Mouse (Mus musculus) erythroid progenitor cell, adult 5-6 weeks (primary cell): ENCODE measurements around the gene Hsp90ab1. TPM values are rescaled to one million over a fixed set of nuclear protein-coding genes. Genes with fewer than 3 reads are reported as not detected.

Experiments
- total RNA-seq, 2 experiments: library from RNA; stranded (forward) in 1 of 2; stranded (reverse) in 1 of 2; fragments of 150-400 nt in 1 of 2; fragments of 186-747, 209-891 nt in 1 of 2; gene quantifications; 2 replicates each; pipeline versions ENCODE4 v1.2.3 to v1.2.4; 2015 to 2017; ENCODE audit warnings: low replicate concordance in 2 of 2

Hsp90ab1 gene
- total RNA-seq, 2 experiments from 2014 or later = 204 to 237 TPM

Other genes with a start within 250 kb of the Hsp90ab1 start
- 62.7 and 113 TPM in 2 replicates for gene Cdc5l, start 139.5 kb downstream of the Hsp90ab1 start, total RNA-seq (2015; ENCODE audit: low replicate concordance)
- gene Cdc5l, start 139.5 kb downstream of the Hsp90ab1 start, total RNA-seq (2017; ENCODE audit: low replicate concordance) = 52.3 and 102 TPM in 2 replicates
- not detected in 2 replicates for gene Spats1, start 97.9 kb downstream of the Hsp90ab1 start, total RNA-seq (2015; ENCODE audit: low replicate concordance)
- not detected in 2 replicates for gene Spats1, start 97.9 kb downstream of the Hsp90ab1 start, total RNA-seq (2017; ENCODE audit: low replicate concordance)
- 0.42 and 1.1 TPM in 2 replicates for gene Aars2, start 66.4 kb downstream of the Hsp90ab1 start, total RNA-seq (2015; ENCODE audit: low replicate concordance)
- 0.76 and 0.77 TPM in 2 replicates for gene Aars2, start 66.4 kb downstream of the Hsp90ab1 start, total RNA-seq (2017; ENCODE audit: low replicate concordance)
- gene Tcte1, start 49.8 kb downstream of the Hsp90ab1 start, total RNA-seq (2015; ENCODE audit: low replicate concordance) = not detected in 2 replicates
- not detected in 2 replicates for gene Tcte1, start 49.8 kb downstream of the Hsp90ab1 start, total RNA-seq (2017; ENCODE audit: low replicate concordance)
- gene Tmem151b, start 23.6 kb downstream of the Hsp90ab1 start, total RNA-seq (2015; ENCODE audit: low replicate concordance) = not detected in 2 replicates
- not detected in 2 replicates for gene Tmem151b, start 23.6 kb downstream of the Hsp90ab1 start, total RNA-seq (2017; ENCODE audit: low replicate concordance)
- 2.1 and 2.9 TPM in 2 replicates for gene Nfkbie, start 17.6 kb downstream of the Hsp90ab1 start, total RNA-seq (2015; ENCODE audit: low replicate concordance)
- gene Nfkbie, start 17.6 kb downstream of the Hsp90ab1 start, total RNA-seq (2017; ENCODE audit: low replicate concordance) = 1.7 and 3.6 TPM in 2 replicates
- 15.5 and 18.4 TPM in 2 replicates for gene Slc35b2, start 9.4 kb downstream of the Hsp90ab1 start, total RNA-seq (2015; ENCODE audit: low replicate concordance)
- gene Slc35b2, start 9.4 kb downstream of the Hsp90ab1 start, total RNA-seq (2017; ENCODE audit: low replicate concordance) = 10.3 and 14.0 TPM in 2 replicates
- 101 and 133 TPM in 2 replicates for gene Slc29a1, start 26.3 kb upstream of the Hsp90ab1 start, total RNA-seq (2015; ENCODE audit: low replicate concordance)
- gene Slc29a1, start 26.3 kb upstream of the Hsp90ab1 start, total RNA-seq (2017; ENCODE audit: low replicate concordance) = 108 and 151 TPM in 2 replicates
- gene Mymx, start 28.8 kb upstream of the Hsp90ab1 start, total RNA-seq (2015; ENCODE audit: low replicate concordance) = not detected in 2 replicates
- not detected in 2 replicates for gene Mymx, start 28.8 kb upstream of the Hsp90ab1 start, total RNA-seq (2017; ENCODE audit: low replicate concordance)
- gene Capn11, start 86.1 kb upstream of the Hsp90ab1 start, total RNA-seq (2015; ENCODE audit: low replicate concordance) = 1.1 TPM in 1 of 2 replicates, not detected in the other
- gene Capn11, start 86.1 kb upstream of the Hsp90ab1 start, total RNA-seq (2017; ENCODE audit: low replicate concordance) = 0.23 and 0.26 TPM in 2 replicates
- 28.8 and 39.8 TPM in 2 replicates for gene Mrpl14, start 113.1 kb upstream of the Hsp90ab1 start, total RNA-seq (2015; ENCODE audit: low replicate concordance)
- gene Mrpl14, start 113.1 kb upstream of the Hsp90ab1 start, total RNA-seq (2017; ENCODE audit: low replicate concordance) = 8.5 and 8.7 TPM in 2 replicates
- gene Tmem63b, start 113.6 kb upstream of the Hsp90ab1 start, total RNA-seq (2015; ENCODE audit: low replicate concordance) = 3.2 and 3.8 TPM in 2 replicates
- gene Tmem63b, start 113.6 kb upstream of the Hsp90ab1 start, total RNA-seq (2017; ENCODE audit: low replicate concordance) = 5.9 and 11.6 TPM in 2 replicates
- gene 1600014C23Rik, start 160.6 kb upstream of the Hsp90ab1 start, total RNA-seq (2015; ENCODE audit: low replicate concordance) = not detected in 2 replicates
- gene 1600014C23Rik, start 160.6 kb upstream of the Hsp90ab1 start, total RNA-seq (2017; ENCODE audit: low replicate concordance) = not detected in 2 replicates